Mouse (Mus musculus) left cerebral cortex, postnatal 25 days (tissue): ENCODE results near the gene Zfp108. TPM values are rescaled to one million over a fixed set of nuclear protein-coding genes. Genes with fewer than 3 reads are reported as not detected.

Experiments used
- total RNA-seq, 2 experiments: library from RNA; stranded (reverse); gene quantifications; 2 replicates each; pipeline ENCODE4 v1.2.3; 2021

Zfp108 gene
- total RNA-seq, 2 experiments from 2014 or later: 8.4 to 8.8 TPM

Other genes with a start within 250 kb of the Zfp108 start
- not detected for gene Vmn1r183, start 201.5 kb upstream of the Zfp108 start, total RNA-seq
- 10 to 100 TPM; 47.1 to 47.6 TPM for gene Zfp180, start 172.9 kb upstream of the Zfp108 start, total RNA-seq
- gene Zfp112, start 142.5 kb upstream of the Zfp108 start, total RNA-seq: 10 to 100 TPM in 1 of 2 experiments, 1 to 10 TPM in 1; 8.4 to 10.2 TPM
- 10 to 100 TPM; 20.2 to 20.4 TPM for gene Zfp235, start 120.6 kb upstream of the Zfp108 start, total RNA-seq
- 1 to 10 TPM; 2.5 to 2.9 TPM for gene Zfp114, start 79.7 kb upstream of the Zfp108 start, total RNA-seq
- gene Zfp111, start 43.4 kb upstream of the Zfp108 start, total RNA-seq: 10 to 100 TPM in 1 of 2 experiments, 1 to 10 TPM in 1; 8.9 to 12.6 TPM
- gene Zfp109, start 17.2 kb upstream of the Zfp108 start, total RNA-seq: 10 to 100 TPM in 1 of 2 experiments, 1 to 10 TPM in 1; 7.9 to 10.5 TPM
- 10 to 100 TPM; 11.0 to 11.5 TPM for gene Zfp93, start 15.6 kb downstream of the Zfp108 start, total RNA-seq
- 10 to 100 TPM; 19.3 to 20.8 TPM for gene Zfp61, start 46.4 kb downstream of the Zfp108 start, total RNA-seq
- gene Zfp94, start 61.9 kb downstream of the Zfp108 start, total RNA-seq: 10 to 100 TPM; 13.2 to 16.9 TPM
- not detected for gene Tescl, start 79.1 kb downstream of the Zfp108 start, total RNA-seq
- not detected for gene Lypd5, start 94.4 kb downstream of the Zfp108 start, total RNA-seq
- under 1 TPM in 1 of 2 experiments, not detected in 1; 0.50 TPM for gene Kcnn4, start 115.5 kb downstream of the Zfp108 start, total RNA-seq
- gene Smg9, start 144.8 kb downstream of the Zfp108 start, total RNA-seq: 10 to 100 TPM; 38.1 to 40.2 TPM
- under 1 TPM; 0.34 to 0.57 TPM for gene Irgc1, start 197.5 kb downstream of the Zfp108 start, total RNA-seq
- gene Plaur, start 207.7 kb downstream of the Zfp108 start, total RNA-seq: under 1 TPM; 0.71 to 0.73 TPM
- 100 to 1,000 TPM; 243 to 246 TPM for gene Cadm4, start 227.2 kb downstream of the Zfp108 start, total RNA-seq